Mouse (Mus musculus) heart, adult 2 months (tissue): ENCODE measurements around the gene Cib1. TPM values are rescaled to one million over a fixed set of nuclear protein-coding genes. Genes with fewer than 3 reads are reported as not detected.

ENCODE experiments used
- DNase-seq, 2 experiments: peaks; one replicate each; pipeline ENCODE4 v3.0.0; 2021
- H3K27ac ChIP-seq: fragments of 200-600 bp; 2 replicates; pipeline ENCODE4 v1.8.1; 2022
- H3K27me3 ChIP-seq: fragments of 200-500 bp; 2 replicates; pipeline ENCODE4 v1.6.1; 2012; ENCODE audit warnings: mild to moderate bottlenecking, low read length, inconsistent platforms, mixed read lengths; ENCODE audit not compliant: control insufficient read depth, insufficient read depth
- H3K36me3 ChIP-seq: fragments of 200-500 bp; 2 replicates; pipeline ENCODE4 v1.6.1; 2012; ENCODE audit warnings: low read length, inconsistent platforms; ENCODE audit not compliant: control insufficient read depth, insufficient read depth
- H3K4me1 ChIP-seq: fragments of 200-500 bp; 2 replicates; pipeline ENCODE4 v1.6.1; 2011; ENCODE audit warnings: low read length; ENCODE audit not compliant: control insufficient read depth, insufficient read depth
- H3K4me3 ChIP-seq: fragments of 200-600 bp; 2 replicates; pipeline ENCODE4 v1.8.1; 2022
- H3K79me2 ChIP-seq: fragments of 200-500 bp; replicated peaks from 2 replicates; pipeline ENCODE4 v1.6.1; 2012; ENCODE audit warnings: mild to moderate bottlenecking, inconsistent platforms, low read length, moderate library complexity, mixed read lengths; ENCODE audit not compliant: control insufficient read depth, insufficient read depth
- H3K9ac ChIP-seq: fragments of 200-500 bp; 2 replicates; pipeline ENCODE4 v1.6.1; 2012; ENCODE audit warnings: low read depth, mild to moderate bottlenecking, control low read depth, inconsistent platforms, low read length, mixed read lengths
- CTCF ChIP-seq: fragments of 200-600 bp; IDR thresholded peaks from 2 replicates; pipeline ENCODE4 v1.8.1; 2022; ENCODE audit warnings: antibody characterized with exemption, mild to moderate bottlenecking, moderate library complexity
- EP300 ChIP-seq: fragments of 200-500 bp; IDR thresholded peaks from 2 replicates; pipeline ENCODE4 v1.6.1; 2011; ENCODE audit warnings: low read depth, low read length, control low read depth; ENCODE audit not compliant: insufficient read depth
- POLR2A ChIP-seq: fragments of 200-500 bp; IDR thresholded peaks from 2 replicates; pipeline ENCODE4 v1.6.1; 2011; ENCODE audit warnings: mild to moderate bottlenecking, low read depth, low read length, control low read depth; ENCODE audit not compliant: insufficient read depth
- whole genome bisulfite sequencing: fragments of 180-500 bp; shearing (Covaris S2); methylation state at CpG from one replicate; pipeline ENCODE4 v1.1.7; 2018; 5-methylcytosine and 5-hydroxymethylcytosine counted together
- intact Hi-C: fragments of 180-260 bp; cut with DNase I; formaldehyde crosslinking; loops from one replicate; pipeline ENCODE4 v1.15.1; 2025
- polyA plus RNA-seq: library from polyadenylated mRNA; depleted of rRNA; stranded (reverse); fragments of >200 nt; gene quantifications from 2 replicates; pipeline ENCODE4 v1.2.3, GENCODE M21; 2012
- total RNA-seq, 2 experiments: library from RNA; stranded (reverse); gene quantifications; 2 replicates each; pipeline ENCODE4 v1.2.3; 2021

Cib1 gene
- total and polyA plus RNA-seq, 3 experiments = 14.1 to 38.4 (median 16.1) TPM

GRCm38 (mm10) chr7:80183466-80183865 lies 49.1 kb downstream of the Cib1 start:
- TF ChIP-seq CTCF = no peak
- no peak for TF ChIP-seq EP300
- TF ChIP-seq POLR2A = no peak
- no peaks in the 10 kb centered on the region for H3K27me3 ChIP-seq
- no peaks in the 10 kb centered on the region for H3K36me3 ChIP-seq
- no peaks in the 10 kb centered on the region for H3K79me2 ChIP-seq
- 100% methylated on average over 1 of the region's 1 CpGs for WGBS
- H3K27ac ChIP-seq = no peak overlapping the region
- no peak overlapping the region for H3K4me3 ChIP-seq
- no peak for DNase-seq
- peaks cover 4% of the 10 kb centered on the region for H3K4me1 ChIP-seq
- H3K9ac ChIP-seq = no peak overlapping the region
- intact Hi-C loops = no loop called here

- H3K27ac ChIP-seq = no peak overlapping the region
- no peak overlapping the region for H3K9ac ChIP-seq
- H3K79me2 ChIP-seq = no peaks in the 10 kb centered on the region
- peaks cover 2% of the 10 kb centered on the region for H3K4me1 ChIP-seq
- intact Hi-C loops = no loop called here
- no peak for DNase-seq
- TF ChIP-seq EP300 = no peak
- TF ChIP-seq CTCF = no peak
- no peak for TF ChIP-seq POLR2A
- no peaks in the 10 kb centered on the region for H3K27me3 ChIP-seq
- H3K4me3 ChIP-seq = no peak overlapping the region
- H3K36me3 ChIP-seq = no peaks in the 10 kb centered on the region
Observed at GRCm38 (mm10) chr7:80182139-80182538, 50.5 kb downstream of the Cib1 start.

- Histone ChIP-seq H3K79me2 (no peaks in the 10 kb centered on the region), H3K9ac (no peak overlapping the region), H3K27me3 (no peaks in the 10 kb centered on the region), H3K27ac (no peak overlapping the region), H3K4me3 (no peak overlapping the region), H3K4me1 (no peaks in the 10 kb centered on the region; the same call in 1 of the 2 replicates), H3K36me3 (no peaks in the 10 kb centered on the region)
- WGBS = 34% methylated on average over 2 of the region's 2 CpGs
- TF ChIP-seq EP300 (no peak), CTCF (no peak), POLR2A (no peak)
- intact Hi-C loops = no loop called here
- DNase-seq = no peak
Observed at GRCm38 (mm10) chr7:80181078-80181477, 51.5 kb downstream of the Cib1 start.

GRCm38 (mm10) chr7:80180202-80180601 lies 52.4 kb downstream of the Cib1 start:
- H3K79me2 ChIP-seq = no peaks in the 10 kb centered on the region
- DNase-seq = no peak
- no peak overlapping the region for H3K27ac ChIP-seq
- TF ChIP-seq EP300 (no peak), POLR2A (no peak)
- no peaks in the 10 kb centered on the region for H3K27me3 ChIP-seq
- 71% methylated on average over 3 of the region's 3 CpGs for WGBS
- H3K4me3 ChIP-seq = no peak overlapping the region
- H3K9ac ChIP-seq = no peak overlapping the region
- H3K4me1 ChIP-seq = no peaks in the 10 kb centered on the region; the same call in 1 of the 2 replicates
- intact Hi-C loops = no loop called here
- H3K36me3 ChIP-seq = no peaks in the 10 kb centered on the region

GRCm38 (mm10) chr7:80179790-80180189 lies 52.8 kb downstream of the Cib1 start:
- intact Hi-C loops = no loop called here
- Histone ChIP-seq H3K36me3 (no peaks in the 10 kb centered on the region), H3K27ac (no peak overlapping the region), H3K79me2 (no peaks in the 10 kb centered on the region), H3K27me3 (no peaks in the 10 kb centered on the region), H3K4me3 (no peak overlapping the region), H3K4me1 (no peaks in the 10 kb centered on the region; the same call in 1 of the 2 replicates), H3K9ac (no peak overlapping the region)
- DNase-seq = no peak
- 85% methylated on average over 6 of the region's 6 CpGs for WGBS
- TF ChIP-seq POLR2A = no peak
- no peak for TF ChIP-seq CTCF
- no peak for TF ChIP-seq EP300

GRCm38 (mm10) chr7:80179327-80179726 lies 53.3 kb downstream of the Cib1 start:
- no peaks in the 10 kb centered on the region for H3K79me2 ChIP-seq
- H3K4me1 ChIP-seq = no peaks in the 10 kb centered on the region; the same call in 1 of the 2 replicates
- no peaks in the 10 kb centered on the region for H3K36me3 ChIP-seq
- intact Hi-C loops = no loop called here
- H3K9ac ChIP-seq = no peak overlapping the region
- DNase-seq = no peak
- H3K27ac ChIP-seq = no peak overlapping the region
- 91% methylated on average over 6 of the region's 6 CpGs for WGBS
- no peaks in the 10 kb centered on the region for H3K27me3 ChIP-seq
- TF ChIP-seq POLR2A (no peak), EP300 (no peak), CTCF (no peak)
- H3K4me3 ChIP-seq = no peak overlapping the region
